Mouse (Mus musculus): ENCODE measurements around the gene Tas2r119. TPM values are rescaled to one million over a fixed set of nuclear protein-coding genes. Genes with fewer than 3 reads are reported as not detected.

The Tas2r119 gene
- total RNA-seq, 1 experiment = not detected

DNA sequence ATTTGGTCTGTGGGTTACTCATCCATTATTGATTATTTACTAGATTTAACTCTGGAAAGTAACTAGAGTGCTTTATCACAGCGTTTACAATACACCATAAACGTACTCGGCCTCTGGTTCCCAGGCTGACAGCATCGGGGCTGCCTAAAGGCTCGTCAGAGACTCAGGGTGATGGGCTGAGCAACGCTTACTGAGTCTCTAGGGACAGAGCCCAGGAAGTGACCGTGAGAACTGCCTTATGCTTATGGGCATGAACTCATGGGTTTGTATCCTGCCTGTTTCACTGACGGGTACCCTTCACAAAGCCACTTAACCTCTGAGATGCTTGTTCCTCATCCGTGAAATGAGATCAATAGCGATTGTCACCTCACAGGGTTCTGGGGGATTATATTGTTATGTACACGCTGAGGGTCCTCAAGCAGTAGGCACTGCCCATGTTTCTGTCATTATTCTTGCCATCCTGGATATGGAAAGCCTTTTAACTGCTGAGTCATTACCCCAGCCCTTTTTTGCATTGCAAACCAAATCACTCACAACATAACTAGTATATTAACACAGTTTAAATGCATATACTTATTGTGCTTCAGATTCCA lies 23.1 kb upstream of the Tas2r119 start:
- no peaks in the 10 kb centered on the region for H3K36me3 ChIP-seq (ENCODE audit: control insufficient read depth, insufficient read depth, low read length, poor library complexity, severe bottlenecking)
- no peak overlapping the region for H3K27ac ChIP-seq (ENCODE audit: insufficient read depth, low read depth, low read length, poor library complexity, severe bottlenecking)
- H3K9me3 ChIP-seq (ENCODE audit: control insufficient read depth, insufficient read depth, low read depth, low read length) = no peaks in the 10 kb centered on the region
- no peak overlapping the region for H3K9ac ChIP-seq (ENCODE audit: insufficient read depth, low read depth, low read length, poor library complexity, severe bottlenecking)
- in situ Hi-C loops (cut with MboI; ENCODE audit: low sequenced_read_pairs in 2 of 2, unreplicated experiment in 2 of 2) = no loop called here
- no peak overlapping the region for H3K4me3 ChIP-seq (ENCODE audit: insufficient read depth in 1 of 2, low read depth in 1 of 2, low read length in 2 of 2, poor library complexity in 1 of 2, severe bottlenecking in 1 of 2)
- DNase-seq (ENCODE audit: low read depth, low spot score) = no peak
- H3K4me1 ChIP-seq (ENCODE audit: control insufficient read depth in 2 of 2, insufficient read depth in 2 of 2, low read length in 2 of 2, poor library complexity in 1 of 2) = no peaks in the 10 kb centered on the region
- TF ChIP-seq ZNF384 (IDR thresholded peaks at IDR 0.05; ENCODE audit: low read depth, low read length) (no peak), MAFK (IDR thresholded peaks at IDR 0.05; ENCODE audit: insufficient read depth, low read depth, low read length) (no peak), HCFC1 (IDR thresholded peaks at IDR 0.05; ENCODE audit: borderline replicate concordance, insufficient read depth, low read length) (no peak), CHD2 (IDR thresholded peaks at IDR 0.05; ENCODE audit: low read depth, low read length) (no peak), ZC3H11A (IDR thresholded peaks at IDR 0.05; ENCODE audit: borderline replicate concordance, low read depth, low read length) (no peak)

DNA sequence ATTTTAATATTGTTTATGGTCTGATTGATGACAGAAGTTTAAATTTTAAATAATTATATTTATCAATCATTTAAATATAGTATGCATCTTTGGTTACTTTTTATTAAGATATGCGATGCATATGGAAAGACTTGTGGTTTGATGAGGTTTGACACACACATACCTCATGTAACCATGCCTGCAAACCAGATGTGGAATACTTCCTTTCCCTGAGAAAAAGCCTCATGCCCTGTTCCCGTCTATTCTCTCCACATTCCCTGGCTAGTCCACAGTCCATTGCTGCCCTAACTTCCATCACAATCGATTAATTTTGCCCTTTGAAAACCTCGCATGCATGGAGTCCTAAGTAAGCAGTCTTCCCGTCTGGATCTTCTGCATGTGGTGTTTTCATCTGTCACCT lies 21.0 kb upstream of the Tas2r119 start:
- H3K27ac ChIP-seq (ENCODE audit: insufficient read depth, low read depth, low read length, poor library complexity, severe bottlenecking) = no peak overlapping the region
- H3K9me3 ChIP-seq (ENCODE audit: control insufficient read depth, insufficient read depth, low read depth, low read length) = no peaks in the 10 kb centered on the region
- no peaks in the 10 kb centered on the region for H3K36me3 ChIP-seq (ENCODE audit: control insufficient read depth, insufficient read depth, low read length, poor library complexity, severe bottlenecking)
- H3K4me1 ChIP-seq (ENCODE audit: control insufficient read depth in 2 of 2, insufficient read depth in 2 of 2, low read length in 2 of 2, poor library complexity in 1 of 2) = no peaks in the 10 kb centered on the region
- in situ Hi-C loops (cut with MboI; ENCODE audit: low sequenced_read_pairs in 2 of 2, unreplicated experiment in 2 of 2) = no loop called here
- no peak overlapping the region for H3K4me3 ChIP-seq (ENCODE audit: insufficient read depth in 1 of 2, low read depth in 1 of 2, low read length in 2 of 2, poor library complexity in 1 of 2, severe bottlenecking in 1 of 2)
- TF ChIP-seq HCFC1 (IDR thresholded peaks at IDR 0.05; ENCODE audit: borderline replicate concordance, insufficient read depth, low read length) (no peak), CHD2 (IDR thresholded peaks at IDR 0.05; ENCODE audit: low read depth, low read length) (no peak), ZC3H11A (IDR thresholded peaks at IDR 0.05; ENCODE audit: borderline replicate concordance, low read depth, low read length) (no peak), ZNF384 (IDR thresholded peaks at IDR 0.05; ENCODE audit: low read depth, low read length) (no peak), MAFK (IDR thresholded peaks at IDR 0.05; ENCODE audit: insufficient read depth, low read depth, low read length) (no peak)
- no peak overlapping the region for H3K9ac ChIP-seq (ENCODE audit: insufficient read depth, low read depth, low read length, poor library complexity, severe bottlenecking)
- no peak for DNase-seq (ENCODE audit: low read depth, low spot score)

DNA sequence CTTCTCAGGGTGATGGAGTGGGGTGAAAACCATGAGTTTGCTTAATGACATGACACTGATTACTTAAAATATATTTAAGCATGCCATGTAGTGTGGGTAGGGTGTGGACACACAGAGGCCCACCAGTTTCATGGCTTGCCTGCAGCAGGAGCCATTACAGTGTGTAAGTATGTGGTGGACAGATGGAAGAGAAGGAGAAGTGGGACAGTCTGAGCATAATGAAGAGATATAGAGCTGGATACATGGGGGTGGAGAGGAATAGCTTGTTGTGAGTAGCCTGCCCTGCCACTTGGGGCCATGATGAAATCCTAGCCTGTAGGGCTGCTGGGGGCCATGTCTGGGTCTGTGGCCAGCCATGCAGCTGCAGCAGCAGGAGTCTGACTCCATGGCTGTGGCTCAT lies 16.8 kb upstream of the Tas2r119 start:
- TF ChIP-seq ZNF384 (IDR thresholded peaks at IDR 0.05; ENCODE audit: low read depth, low read length) = no peak
- TF ChIP-seq ZC3H11A (IDR thresholded peaks at IDR 0.05; ENCODE audit: borderline replicate concordance, low read depth, low read length) = no peak
- no peak for TF ChIP-seq CHD2 (IDR thresholded peaks at IDR 0.05; ENCODE audit: low read depth, low read length)
- no peak for TF ChIP-seq MAFK (IDR thresholded peaks at IDR 0.05; ENCODE audit: insufficient read depth, low read depth, low read length)
- no peak for TF ChIP-seq HCFC1 (IDR thresholded peaks at IDR 0.05; ENCODE audit: borderline replicate concordance, insufficient read depth, low read length)

DNA sequence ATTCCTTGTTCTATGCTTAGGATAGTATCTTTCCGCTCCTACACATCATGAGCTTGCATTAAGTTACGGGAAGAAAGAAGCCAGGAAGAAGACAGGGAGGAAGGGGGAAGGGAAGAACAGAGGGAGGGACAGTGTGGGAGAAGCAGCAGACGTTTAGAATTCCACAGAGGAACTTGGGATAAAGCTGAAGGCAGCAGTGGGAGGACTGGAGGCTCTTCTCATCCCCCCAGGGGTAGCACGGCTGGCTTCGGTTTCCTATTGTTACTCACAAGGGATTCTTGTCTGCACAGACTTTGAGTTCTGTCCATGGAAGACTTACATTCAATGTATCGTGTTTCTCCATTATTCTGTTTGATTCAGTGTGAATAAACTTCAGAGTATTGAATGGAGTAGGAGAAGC lies 5.3 kb upstream of the Tas2r119 start:
- in situ Hi-C loops (cut with MboI; ENCODE audit: low sequenced_read_pairs in 2 of 2, unreplicated experiment in 2 of 2) = no loop called here
- Histone ChIP-seq H3K9me3 (ENCODE audit: control insufficient read depth, insufficient read depth, low read depth, low read length) (no peaks in the 10 kb centered on the region), H3K27ac (ENCODE audit: insufficient read depth, low read depth, low read length, poor library complexity, severe bottlenecking) (no peak overlapping the region), H3K4me1 (ENCODE audit: control insufficient read depth in 2 of 2, insufficient read depth in 2 of 2, low read length in 2 of 2, poor library complexity in 1 of 2) (no peaks in the 10 kb centered on the region), H3K36me3 (ENCODE audit: control insufficient read depth, insufficient read depth, low read length, poor library complexity, severe bottlenecking) (no peaks in the 10 kb centered on the region), H3K9ac (ENCODE audit: insufficient read depth, low read depth, low read length, poor library complexity, severe bottlenecking) (no peak overlapping the region), H3K4me3 (ENCODE audit: insufficient read depth in 1 of 2, low read depth in 1 of 2, low read length in 2 of 2, poor library complexity in 1 of 2, severe bottlenecking in 1 of 2) (no peak overlapping the region)
- DNase-seq (ENCODE audit: low read depth, low spot score) = no peak
- TF ChIP-seq ZC3H11A (IDR thresholded peaks at IDR 0.05; ENCODE audit: borderline replicate concordance, low read depth, low read length) (no peak), MAFK (IDR thresholded peaks at IDR 0.05; ENCODE audit: insufficient read depth, low read depth, low read length) (no peak)

More for the DNA sequence above, 16.8 kb upstream of the Tas2r119 start:
- Histone ChIP-seq H3K9ac (ENCODE audit: insufficient read depth, low read depth, low read length, poor library complexity, severe bottlenecking) (no peak overlapping the region), H3K4me1 (ENCODE audit: control insufficient read depth in 2 of 2, insufficient read depth in 2 of 2, low read length in 2 of 2, poor library complexity in 1 of 2) (no peaks in the 10 kb centered on the region), H3K4me3 (ENCODE audit: insufficient read depth in 1 of 2, low read depth in 1 of 2, low read length in 2 of 2, poor library complexity in 1 of 2, severe bottlenecking in 1 of 2) (no peak overlapping the region), H3K9me3 (ENCODE audit: control insufficient read depth, insufficient read depth, low read depth, low read length) (no peaks in the 10 kb centered on the region), H3K27ac (ENCODE audit: insufficient read depth, low read depth, low read length, poor library complexity, severe bottlenecking) (no peak overlapping the region), H3K36me3 (ENCODE audit: control insufficient read depth, insufficient read depth, low read length, poor library complexity, severe bottlenecking) (no peaks in the 10 kb centered on the region)
- no peak for DNase-seq (ENCODE audit: low read depth, low spot score)
- in situ Hi-C loops (cut with MboI; ENCODE audit: low sequenced_read_pairs in 2 of 2, unreplicated experiment in 2 of 2) = no loop called here
